Mouse (Mus musculus) cerebellum, adult 2 months (tissue): ENCODE results near the gene Znrf3. TPM values are rescaled to one million over a fixed set of nuclear protein-coding genes. Genes with fewer than 3 reads are reported as not detected.
"Not testable (repeated sequence)": the region's sequence is repeated elsewhere in the genome, so short reads cannot be mapped to it uniquely, and the experiment has no call there.

Experiments used
- DNase-seq, 2 experiments: peaks; one replicate each; pipeline ENCODE4 v3.0.0; 2021
- H3K27ac ChIP-seq: fragments of 200-500 bp; 2 replicates; pipeline ENCODE4 v1.5.1; 2012; ENCODE audit warnings: low read length, control low read depth, inconsistent platforms; ENCODE audit not compliant: insufficient read depth
- H3K27me3 ChIP-seq: fragments of 200-500 bp; 2 replicates; pipeline ENCODE4 v1.6.1; 2012; ENCODE audit warnings: inconsistent platforms, mild to moderate bottlenecking, low read length, moderate library complexity; ENCODE audit not compliant: control insufficient read depth, insufficient read depth
- H3K4me1 ChIP-seq: fragments of 200-500 bp; 2 replicates; pipeline ENCODE4 v1.6.1; 2011; ENCODE audit warnings: low read length; ENCODE audit not compliant: control insufficient read depth, insufficient read depth
- H3K4me3 ChIP-seq: fragments of 200-500 bp; replicated peaks from 2 replicates; pipeline ENCODE3; 2011; ENCODE audit warnings: mild to moderate bottlenecking, low read depth, low read length, control low read depth; ENCODE audit not compliant: insufficient read depth
- CTCF ChIP-seq: fragments of 200-500 bp; IDR thresholded peaks from 2 replicates; pipeline ENCODE4 v1.5.1; 2011; ENCODE audit warnings: low read depth, mild to moderate bottlenecking, control low read depth, low read length, moderate library complexity, borderline replicate concordance; ENCODE audit not compliant: insufficient read depth
- POLR2A ChIP-seq: fragments of 200-500 bp; IDR thresholded peaks from 2 replicates; pipeline ENCODE4 v1.6.1; 2011; ENCODE audit warnings: low read length, control low read depth, borderline replicate concordance; ENCODE audit not compliant: insufficient read depth
- WGBS: fragments of 180-500 bp; shearing (Covaris S2); methylation state at CpG from one replicate; pipeline ENCODE4 v1.1.7; 2018; 5-methylcytosine and 5-hydroxymethylcytosine counted together
- polyA plus RNA-seq: library from polyadenylated mRNA; depleted of rRNA; stranded (reverse); fragments of >200 nt; gene quantifications from 2 replicates; pipeline ENCODE4 v1.2.3, GENCODE M21; 2012

Znrf3 gene
- polyA plus RNA-seq, 1 experiment = 5.4 TPM

- Histone ChIP-seq H3K4me1 (no peaks in the 10 kb centered on the region; the same call in 1 of the 2 replicates), H3K4me3 (no peak overlapping the region), H3K27ac (no peak overlapping the region), H3K27me3 (no peaks in the 10 kb centered on the region)
- DNase-seq = no peak
- no peak for TF ChIP-seq POLR2A
- no peak for TF ChIP-seq CTCF
- 80% methylated on average over 7 of the region's 7 CpGs for WGBS
Measured at GRCm38 (mm10) chr11:5478193-5478592, 33.5 kb upstream of the Znrf3 start.

GRCm38 (mm10) chr11:5476806-5477205 lies 32.2 kb upstream of the Znrf3 start:
- WGBS = 88% methylated on average over 4 of the region's 4 CpGs
- TF ChIP-seq POLR2A = no peak
- no peak for TF ChIP-seq CTCF
- Histone ChIP-seq H3K27me3 (no peaks in the 10 kb centered on the region), H3K27ac (no peak overlapping the region), H3K4me1 (no peaks in the 10 kb centered on the region; the same call in 1 of the 2 replicates), H3K4me3 (no peak overlapping the region)
- no peak for DNase-seq

GRCm38 (mm10) chr11:5475556-5476118 lies 31.0 kb upstream of the Znrf3 start:
- not testable (repeated sequence) for H3K27me3 ChIP-seq
- 100% methylated on average over 2 of the region's 2 CpGs for WGBS

GRCm38 (mm10) chr11:5474130-5474529 lies 29.5 kb upstream of the Znrf3 start:
- Histone ChIP-seq H3K4me3 (no peak overlapping the region), H3K27ac (no peak overlapping the region), H3K4me1 (no peaks in the 10 kb centered on the region; the same call in 1 of the 2 replicates), H3K27me3 (no peaks in the 10 kb centered on the region)
- peak; percentile 65 to 74 for DNase-seq
- 9% methylated on average over 5 of the region's 5 CpGs for WGBS
- no peak for TF ChIP-seq POLR2A
- peak; percentile 56; the same call in 1 of the 2 replicates for TF ChIP-seq CTCF

More at GRCm38 (mm10) chr11:5475556-5476118, 31.0 kb upstream of the Znrf3 start:
- DNase-seq, H3K4me1 ChIP-seq, H3K27ac ChIP-seq, H3K4me3 ChIP-seq: not testable (repeated sequence)

GRCm38 (mm10) chr11:5470055-5470454 lies 25.4 kb upstream of the Znrf3 start:
- H3K27me3 ChIP-seq = no peaks in the 10 kb centered on the region
- H3K27ac ChIP-seq = no peak overlapping the region
- DNase-seq = no peak
- H3K4me1 ChIP-seq = no peaks in the 10 kb centered on the region; the same call in 1 of the 2 replicates
- 74% methylated on average over 3 of the region's 3 CpGs for WGBS
- no peak for TF ChIP-seq POLR2A
- no peak for TF ChIP-seq CTCF
- H3K4me3 ChIP-seq = no peak overlapping the region

GRCm38 (mm10) chr11:5469084-5469483 lies 24.4 kb upstream of the Znrf3 start:
- H3K4me1 ChIP-seq = no peaks in the 10 kb centered on the region; the same call in 1 of the 2 replicates
- H3K27me3 ChIP-seq = no peaks in the 10 kb centered on the region
- peak; percentile 49; the same call in 1 of the 2 replicates for TF ChIP-seq CTCF
- no peak for TF ChIP-seq POLR2A
- WGBS = 92% methylated on average over 3 of the region's 3 CpGs
- DNase-seq = peak in 1 of 2 experiments; percentile 28
- H3K4me3 ChIP-seq = no peak overlapping the region
- H3K27ac ChIP-seq = no peak overlapping the region

GRCm38 (mm10) chr11:5468471-5468870 lies 23.8 kb upstream of the Znrf3 start:
- H3K27ac ChIP-seq = no peak overlapping the region

GRCm38 (mm10) chr11:5451923-5452322 lies 7.3 kb upstream of the Znrf3 start:
- 73% methylated on average over 6 of the region's 6 CpGs for WGBS
- Histone ChIP-seq H3K4me3 (no peak overlapping the region), H3K4me1 (no peaks in the 10 kb centered on the region), H3K27ac (no peak overlapping the region), H3K27me3 (no peaks in the 10 kb centered on the region)
- TF ChIP-seq POLR2A = no peak
- no peak for TF ChIP-seq CTCF
- no peak for DNase-seq

More at GRCm38 (mm10) chr11:5468471-5468870, 23.8 kb upstream of the Znrf3 start:
- Histone ChIP-seq H3K4me1 (no peaks in the 10 kb centered on the region), H3K27me3 (no peaks in the 10 kb centered on the region), H3K4me3 (no peak overlapping the region)
- no peak for TF ChIP-seq POLR2A
- no peak for TF ChIP-seq CTCF
- WGBS = 22% methylated on average over 2 of the region's 2 CpGs
- no peak for DNase-seq

- 71% methylated on average over 4 of the region's 4 CpGs for WGBS
- Histone ChIP-seq H3K4me3 (no peak overlapping the region), H3K27me3 (no peaks in the 10 kb centered on the region), H3K27ac (no peak overlapping the region), H3K4me1 (no peaks in the 10 kb centered on the region)
- DNase-seq = no peak
- no peak for TF ChIP-seq POLR2A
- TF ChIP-seq CTCF = 0 out of 2 replicates have a peak, but pooled peaks have one; percentile 15
Measured at GRCm38 (mm10) chr11:5451341-5451740, 6.7 kb upstream of the Znrf3 start.
